Mouse (Mus musculus): ENCODE data around the gene Olfr1135.

The Olfr1135 gene

GRCm38 (mm10) chr2:87673564-87673963 is at the start of gene Olfr1135:
TSS of gene Olfr1135 (minus strand) at chr2:87673664.
- ChIA-PET POLR2A (no interaction called here), CTCF (no interaction called here)

- CTCF ChIA-PET: no interaction called here
- POLR2A ChIA-PET: no interaction called here
Observed at GRCm38 (mm10) chr2:87713079-87713478, 39.6 kb upstream of the Olfr1135 start, which contains the start of gene Olfr1137. TSS of gene Olfr1137 (minus strand) at chr2:87713179.

DNA sequence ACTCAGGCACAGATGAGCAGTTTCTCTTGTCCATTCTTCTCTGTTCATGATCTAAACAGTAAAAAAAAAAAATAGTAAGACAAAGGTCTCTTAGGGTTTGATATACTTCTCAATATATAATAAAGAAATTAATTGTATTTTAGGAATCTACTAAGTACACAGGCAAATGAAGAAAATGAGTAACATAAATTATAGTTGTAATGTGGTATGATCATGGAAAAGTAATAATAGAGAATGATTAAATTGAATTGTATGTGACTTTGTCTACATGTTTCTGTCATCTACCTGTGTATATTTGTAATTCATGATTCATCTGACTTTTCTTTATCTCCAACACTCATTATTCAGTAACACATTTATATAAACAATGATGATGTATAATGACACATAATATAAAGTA is 20.4 kb upstream of the Olfr1135 start, which contains the start of gene Olfr1136:
Gene Olfr1136, minus strand, starts transcription at position 101 of the 400 bp plus-strand sequence.
- POLR2A ChIA-PET: no interaction called here
- CTCF ChIA-PET: no interaction called here

- POLR2A ChIA-PET: no interaction called here
- CTCF ChIA-PET: no interaction called here
Observed at GRCm38 (mm10) chr2:87658360-87658759, 15.1 kb downstream of the Olfr1135 start, which contains the start of gene Olfr1134. TSS of gene Olfr1134 (minus strand) at chr2:87658460.

DNA sequence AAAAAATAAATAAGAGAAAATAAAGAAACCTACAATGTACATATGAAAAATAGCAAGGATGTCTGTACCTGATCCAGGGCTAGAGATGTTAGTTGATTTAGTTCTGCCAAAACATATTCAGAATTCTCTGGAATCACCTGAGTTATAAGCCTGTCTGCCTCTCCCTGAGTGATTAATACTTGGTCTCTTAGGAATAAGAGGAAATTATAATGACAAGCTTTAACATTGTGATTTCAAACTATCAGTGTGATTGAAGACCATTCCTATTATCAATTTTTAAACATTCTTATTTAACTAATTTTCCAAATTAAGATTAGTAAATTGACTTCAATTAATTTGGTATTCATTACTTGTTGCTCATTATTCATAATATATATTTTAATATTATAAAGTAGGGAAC is 26.2 kb downstream of the Olfr1135 start, which contains the start of gene Olfr1133:
Gene Olfr1133, minus strand, starts transcription at position 101 of the 400 bp plus-strand sequence.
- POLR2A ChIA-PET: no interaction called here
- CTCF ChIA-PET: no interaction called here

DNA sequence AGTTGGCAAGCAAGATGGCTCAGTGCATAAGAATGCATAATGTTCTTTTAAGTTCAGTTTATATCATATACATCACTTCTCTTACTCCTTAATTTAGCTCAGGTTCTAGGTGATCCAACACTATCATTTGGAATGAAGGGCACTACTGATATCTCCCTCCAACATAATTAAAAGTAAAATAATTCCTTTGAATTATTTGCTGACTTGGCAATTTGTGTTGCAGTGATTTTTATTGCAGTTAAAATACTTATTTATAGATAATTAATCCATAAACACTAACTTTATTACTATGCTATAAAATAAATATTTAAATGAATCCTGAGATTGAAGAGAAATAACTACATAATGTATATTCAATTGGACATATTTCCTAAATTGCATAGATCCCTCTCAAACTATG is 31.0 kb downstream of the Olfr1135 start:
- ChIA-PET CTCF (interaction anchor here in 1 of 4 experiments (0.5 kb wide), 1 partner anchor 405 kb away, joined by 3 read pairs; no protein-coding TSS in a partner anchor), POLR2A (no interaction called here)

DNA sequence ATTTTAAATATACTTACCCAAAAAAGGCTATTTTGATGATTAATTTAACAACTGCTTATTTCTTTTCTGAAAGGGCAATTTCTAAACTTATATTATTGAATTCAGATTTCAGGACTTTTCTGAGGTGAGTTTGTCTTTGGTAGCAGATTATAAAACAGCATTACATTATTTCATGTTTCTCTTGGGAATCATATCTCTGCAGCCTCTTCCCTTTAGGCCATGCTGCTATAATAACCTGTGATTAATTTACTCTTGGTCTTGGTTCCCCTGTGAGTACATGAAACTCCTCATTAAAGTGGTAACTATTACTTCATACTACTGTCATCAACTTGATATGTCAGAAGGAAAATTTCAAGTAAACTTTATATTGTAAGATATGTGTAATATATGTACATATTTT is 36.0 kb downstream of the Olfr1135 start, which contains the start of gene Olfr1132:
Gene Olfr1132, minus strand, starts transcription at position 101 of the 400 bp plus-strand sequence.
- CTCF ChIA-PET: no interaction called here

DNA sequence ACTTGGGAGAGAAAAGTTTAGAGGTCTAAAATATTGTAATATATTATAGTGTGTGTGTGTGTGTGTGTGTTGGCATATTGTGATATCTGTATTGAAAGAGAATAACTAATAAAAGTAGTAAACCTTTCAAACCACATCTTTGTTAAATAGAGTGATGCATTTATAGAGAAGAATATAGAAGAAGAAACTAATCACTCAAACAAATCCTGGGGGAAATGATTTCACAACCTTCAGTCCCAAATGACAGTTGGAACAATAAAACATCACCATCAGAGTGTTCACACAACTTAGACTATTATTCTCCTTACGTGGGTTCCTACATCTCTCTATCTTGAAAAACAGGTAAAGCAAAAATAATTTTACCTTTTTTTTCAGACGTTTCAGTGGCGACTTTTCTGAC is 46.7 kb downstream of the Olfr1135 start, which contains the start of gene Olfr1131:
Gene Olfr1131, plus strand, starts transcription at position 301 of the 400 bp plus-strand sequence.
- CTCF ChIA-PET: no interaction called here
- POLR2A ChIA-PET: no interaction called here

More for the DNA sequence above, 36.0 kb downstream of the Olfr1135 start, which contains the start of gene Olfr1132:
- POLR2A ChIA-PET: no interaction called here

Measured in embryonic stem cell, embryonic (primary cell).